Mouse (Mus musculus): ENCODE measurements around the gene Plcb3. TPM values are rescaled to one million over a fixed set of nuclear protein-coding genes. Genes with fewer than 3 reads are reported as not detected.

Gene Plcb3
- total and polyA plus RNA-seq, 2 experiments from 2014 or later = 10.0 to 12.8 TPM

GRCm38 (mm10) chr19:6904846-6905245 lies 71.4 kb downstream of the Plcb3 start:
- H3K4me1 ChIP-seq (ENCODE audit: insufficient read depth) = peaks cover 12% of the 10 kb centered on the region
- no peak for TF ChIP-seq CTCF (IDR thresholded peaks at IDR 0.05; ENCODE audit: low read depth)
- no peaks in the 10 kb centered on the region for H3K9me3 ChIP-seq (ENCODE audit: low read length)
- no peak for DNase-seq
- H3K4me2 ChIP-seq (ENCODE audit: low read depth) = no peak overlapping the region
- H3K36me3 ChIP-seq (ENCODE audit: insufficient read depth) = peaks cover 21% of the 10 kb centered on the region
- WGBS = 75% methylated on average over 2 of the region's 2 CpGs
- H3K27me3 ChIP-seq (ENCODE audit: insufficient read depth, low read length) = no peaks in the 10 kb centered on the region
- H3K4me3 ChIP-seq (ENCODE audit: low read depth, low read length) = no peak overlapping the region
- ATAC-seq = no peak
- H3K9ac ChIP-seq = no peak overlapping the region
- H3K27ac ChIP-seq (ENCODE audit: low read depth, low read length) = no peak overlapping the region

GRCm38 (mm10) chr19:6903031-6903430 lies 73.2 kb downstream of the Plcb3 start:
- TF ChIP-seq CTCF (IDR thresholded peaks at IDR 0.05; ENCODE audit: low read depth) = no peak
- no peak overlapping the region for H3K9ac ChIP-seq
- no peak overlapping the region for H3K4me3 ChIP-seq (ENCODE audit: low read depth, low read length)
- no peak for DNase-seq
- H3K9me3 ChIP-seq (ENCODE audit: low read length) = no peaks in the 10 kb centered on the region
- no peak overlapping the region for H3K4me2 ChIP-seq (ENCODE audit: low read depth)
- no peak overlapping the region for H3K27ac ChIP-seq (ENCODE audit: low read depth, low read length)
- 94% methylated on average over 1 of the region's 1 CpGs for WGBS
- H3K36me3 ChIP-seq (ENCODE audit: insufficient read depth) = peaks cover 21% of the 10 kb centered on the region
- no peak for ATAC-seq
- H3K4me1 ChIP-seq (ENCODE audit: insufficient read depth) = 0 out of 2 replicates have a peak, but pooled peaks cover 2% of the 10 kb centered on the region
- H3K27me3 ChIP-seq (ENCODE audit: insufficient read depth, low read length) = no peaks in the 10 kb centered on the region

Small RNA genes lying within 50 kb of the gene (microRNA-seq; reads per million reads assigned to microRNA genes)
- 1.2 reads per million in 2 experiments for gene Mir6990

Other genes with a start within 250 kb of the Plcb3 start
- gene Rps6ka4, start 135.8 kb downstream of the Plcb3 start, total RNA-seq (2014; rRNA removed) = 18.0 and 24.2 TPM in 2 replicates
- 11.2 and 14.3 TPM in 2 replicates for gene Rps6ka4, start 135.8 kb downstream of the Plcb3 start, polyA plus RNA-seq (2015; fragmentation: Nextera tagmentation; extraction: Ambion mirVana)
- gene Ccdc88b, start 118.3 kb downstream of the Plcb3 start, total RNA-seq (2014; rRNA removed) = 0.57 and 3.5 TPM in 2 replicates
- gene Ccdc88b, start 118.3 kb downstream of the Plcb3 start, polyA plus RNA-seq (2015; fragmentation: Nextera tagmentation; extraction: Ambion mirVana) = 0.30 and 0.67 TPM in 2 replicates
- 52.3 and 69.6 TPM in 2 replicates for gene Trmt112, start 66.8 kb downstream of the Plcb3 start, total RNA-seq (2014; rRNA removed)
- gene Trmt112, start 66.8 kb downstream of the Plcb3 start, polyA plus RNA-seq (2015; fragmentation: Nextera tagmentation; extraction: Ambion mirVana) = 102 and 103 TPM in 2 replicates
- gene Prdx5, start 66.4 kb downstream of the Plcb3 start, total RNA-seq (2014; rRNA removed) = 182 and 199 TPM in 2 replicates
- 424 and 467 TPM in 2 replicates for gene Prdx5, start 66.4 kb downstream of the Plcb3 start, polyA plus RNA-seq (2015; fragmentation: Nextera tagmentation; extraction: Ambion mirVana)
- gene Esrra, start 54.7 kb downstream of the Plcb3 start, total RNA-seq (2014; rRNA removed) = 42.6 and 43.0 TPM in 2 replicates
- 6.4 and 8.4 TPM in 2 replicates for gene Esrra, start 54.7 kb downstream of the Plcb3 start, polyA plus RNA-seq (2015; fragmentation: Nextera tagmentation; extraction: Ambion mirVana)
- gene Catsperz, start 51.1 kb downstream of the Plcb3 start, total RNA-seq (2014; rRNA removed) = 0.71 and 1.6 TPM in 2 replicates
- gene Catsperz, start 51.1 kb downstream of the Plcb3 start, polyA plus RNA-seq (2015; fragmentation: Nextera tagmentation; extraction: Ambion mirVana) = 1.2 and 2.4 TPM in 2 replicates
- gene Kcnk4, start 42.0 kb downstream of the Plcb3 start, total RNA-seq (2014; rRNA removed) = 8.8 and 12.7 TPM in 2 replicates
- gene Kcnk4, start 42.0 kb downstream of the Plcb3 start, polyA plus RNA-seq (2015; fragmentation: Nextera tagmentation; extraction: Ambion mirVana) = 8.6 and 8.7 TPM in 2 replicates
- gene Bad, start 34.6 kb downstream of the Plcb3 start, total RNA-seq (2014; rRNA removed) = 56.5 and 94.9 TPM in 2 replicates
- 95.3 and 111 TPM in 2 replicates for gene Bad, start 34.6 kb downstream of the Plcb3 start, polyA plus RNA-seq (2015; fragmentation: Nextera tagmentation; extraction: Ambion mirVana)
- gene Gpr137, start 34.0 kb downstream of the Plcb3 start, total RNA-seq (2014; rRNA removed) = 65.4 and 75.2 TPM in 2 replicates
- 68.5 and 77.6 TPM in 2 replicates for gene Gpr137, start 34.0 kb downstream of the Plcb3 start, polyA plus RNA-seq (2015; fragmentation: Nextera tagmentation; extraction: Ambion mirVana)
- 226 and 269 TPM in 2 replicates for gene Ppp1r14b, start 1.5 kb downstream of the Plcb3 start, total RNA-seq (2014; rRNA removed)
- 201 and 269 TPM in 2 replicates for gene Ppp1r14b, start 1.5 kb downstream of the Plcb3 start, polyA plus RNA-seq (2015; fragmentation: Nextera tagmentation; extraction: Ambion mirVana)
- gene Fkbp2, start 4.0 kb upstream of the Plcb3 start, total RNA-seq (2014; rRNA removed) = 23.5 and 26.8 TPM in 2 replicates
- gene Fkbp2, start 4.0 kb upstream of the Plcb3 start, polyA plus RNA-seq (2015; fragmentation: Nextera tagmentation; extraction: Ambion mirVana) = 102 and 106 TPM in 2 replicates
- 24.9 and 28.4 TPM in 2 replicates for gene Vegfb, start 11.2 kb upstream of the Plcb3 start, total RNA-seq (2014; rRNA removed)
- gene Vegfb, start 11.2 kb upstream of the Plcb3 start, polyA plus RNA-seq (2015; fragmentation: Nextera tagmentation; extraction: Ambion mirVana) = 52.8 and 64.6 TPM in 2 replicates
- gene Dnajc4, start 16.1 kb upstream of the Plcb3 start, total RNA-seq (2014; rRNA removed) = 15.1 and 20.2 TPM in 2 replicates
- 20.7 and 24.8 TPM in 2 replicates for gene Dnajc4, start 16.1 kb upstream of the Plcb3 start, polyA plus RNA-seq (2015; fragmentation: Nextera tagmentation; extraction: Ambion mirVana)
- gene Nudt22, start 19.6 kb upstream of the Plcb3 start, total RNA-seq (2014; rRNA removed) = 7.9 and 9.5 TPM in 2 replicates
- 14.3 and 15.3 TPM in 2 replicates for gene Nudt22, start 19.6 kb upstream of the Plcb3 start, polyA plus RNA-seq (2015; fragmentation: Nextera tagmentation; extraction: Ambion mirVana)
- 16.2 and 16.3 TPM in 2 replicates for gene Trpt1, start 19.7 kb upstream of the Plcb3 start, total RNA-seq (2014; rRNA removed)
- 18.2 and 18.7 TPM in 2 replicates for gene Trpt1, start 19.7 kb upstream of the Plcb3 start, polyA plus RNA-seq (2015; fragmentation: Nextera tagmentation; extraction: Ambion mirVana)
- 4.4 and 6.0 TPM in 2 replicates for gene Fermt3, start 43.0 kb upstream of the Plcb3 start, total RNA-seq (2014; rRNA removed)
- gene Fermt3, start 43.0 kb upstream of the Plcb3 start, polyA plus RNA-seq (2015; fragmentation: Nextera tagmentation; extraction: Ambion mirVana) = 2.6 and 3.6 TPM in 2 replicates
- gene Stip1, start 63.5 kb upstream of the Plcb3 start, total RNA-seq (2014; rRNA removed) = 124 and 133 TPM in 2 replicates
- gene Stip1, start 63.5 kb upstream of the Plcb3 start, polyA plus RNA-seq (2015; fragmentation: Nextera tagmentation; extraction: Ambion mirVana) = 146 and 156 TPM in 2 replicates
- 8.1 and 9.4 TPM in 2 replicates for gene Macrod1, start 80.3 kb upstream of the Plcb3 start, total RNA-seq (2014; rRNA removed)
- gene Macrod1, start 80.3 kb upstream of the Plcb3 start, polyA plus RNA-seq (2015; fragmentation: Nextera tagmentation; extraction: Ambion mirVana) = 8.0 and 8.5 TPM in 2 replicates
- gene Flrt1, start 129.3 kb upstream of the Plcb3 start, total RNA-seq (2014; rRNA removed) = 8.1 and 8.8 TPM in 2 replicates
- gene Flrt1, start 129.3 kb upstream of the Plcb3 start, polyA plus RNA-seq (2015; fragmentation: Nextera tagmentation; extraction: Ambion mirVana) = 6.7 and 11.3 TPM in 2 replicates
- 248 and 252 TPM in 2 replicates for gene Otub1, start 229.8 kb upstream of the Plcb3 start, total RNA-seq (2014; rRNA removed)
- 286 and 290 TPM in 2 replicates for gene Otub1, start 229.8 kb upstream of the Plcb3 start, polyA plus RNA-seq (2015; fragmentation: Nextera tagmentation; extraction: Ambion mirVana)
- gene Cox8a, start 241.1 kb upstream of the Plcb3 start, total RNA-seq (2014; rRNA removed) = 735 and 828 TPM in 2 replicates
- gene Cox8a, start 241.1 kb upstream of the Plcb3 start, polyA plus RNA-seq (2015; fragmentation: Nextera tagmentation; extraction: Ambion mirVana) = 1,247 and 1,523 TPM in 2 replicates

Measured in forebrain, postnatal 0 days (tissue).